9 mouse cellular contexts compared by ENCODE assay signal in genomic region chr16:33892539-33892938, GRCm38 (mm10).
A peak's percentile ranks its signal among the peaks of the same experiment; 100 is the strongest.
DNase-seq lines count a peak whose midpoint lies in the region; ATAC-seq and TF ChIP-seq lines count a peak whose summit lies in the region.
"Had no signal": no experiment of that assay in that cellular context is flagged by ENCODE, and none has a peak within 500 bp of the region (broad histone marks: within the 10 kb centered on the region; RNA-seq: fewer than 3 reads in every experiment).

No protein-coding gene starts in this region.

- no peaks in the 10 kb centered on the region for H3K36me3 ChIP-seq in liver, adult 2 months (ENCODE audit: control insufficient read depth, insufficient read depth, low read length)
- no peaks in the 10 kb centered on the region for H3K36me3 ChIP-seq in liver, embryonic 12.5 days
- no peaks in the 10 kb centered on the region for H3K36me3 ChIP-seq in heart, embryonic 10.5 days
- no peaks in the 10 kb centered on the region for H3K36me3 ChIP-seq in stomach, embryonic 14.5 days (ENCODE audit: control insufficient read depth, insufficient read depth, low read length)
- H3K36me3 ChIP-seq: neural tube, embryonic 13.5 days had no signal

- H3K79me2 ChIP-seq in liver, adult 2 months (ENCODE audit: control insufficient read depth, insufficient read depth, low read length) = peaks cover 8% of the 10 kb centered on the region; the same call in 1 of the 2 replicates

- H3K9me3 ChIP-seq in liver, embryonic 12.5 days (replicated peaks) = no peaks in the 10 kb centered on the region
- no peaks in the 10 kb centered on the region for H3K9me3 ChIP-seq in heart, embryonic 10.5 days
- no peaks in the 10 kb centered on the region for H3K9me3 ChIP-seq in stomach, embryonic 14.5 days (ENCODE audit: control insufficient read depth, low read depth, low read length)
- H3K9me3 ChIP-seq: neural tube, embryonic 13.5 days had no signal

- no peak overlapping the region for H3K4me2 ChIP-seq in liver, embryonic 12.5 days
- 0 out of 2 replicates have a peak overlapping the region, but pooled peaks have one; percentile 7 for H3K4me2 ChIP-seq in stomach, embryonic 14.5 days (replicated peaks; ENCODE audit: low read depth, low read length)

- WGBS in liver, adult 2 months = 7% methylated on average over 6 of the region's 6 CpGs
- 58% methylated on average over 6 of the region's 6 CpGs for WGBS in liver, embryonic 12.5 days (ENCODE audit: insufficient replicate concordance)
- 24% methylated on average over 6 of the region's 6 CpGs for WGBS in heart, embryonic 10.5 days
- WGBS in stomach, embryonic 14.5 days = 40% methylated on average over 6 of the region's 6 CpGs

- peak; percentile 76 for DNase-seq in liver, adult 2 months (ENCODE audit: extremely low read depth, low read depth, low spot score)
- no peak for DNase-seq in heart, embryonic 10.5 days (ENCODE audit: low spot score)
- DNase-seq in kidney, postnatal 10 days = peak; percentile 78
- DNase-seq in thymus, postnatal 4 days = no peak
- no peak for DNase-seq in right cerebral cortex, adult 18-20 months
- DNase-seq in testis, postnatal 10 days (ENCODE audit: low spot score) = no peak

- TF ChIP-seq POLR2A in liver, adult 2 months (IDR thresholded peaks at IDR 0.05; ENCODE audit: extremely low read depth, insufficient read depth, low read length) = no peak

- no peak for TF ChIP-seq CTCF in liver, adult 2 months (IDR thresholded peaks at IDR 0.05; ENCODE audit: low read depth, low read length)

- no peak overlapping the region for H3K9ac ChIP-seq in liver, adult 2 months (ENCODE audit: low read depth, low read length)
- H3K9ac ChIP-seq in liver, embryonic 12.5 days = no peak overlapping the region
- no peak overlapping the region for H3K9ac ChIP-seq in stomach, embryonic 14.5 days (replicated peaks; ENCODE audit: low read depth, low read length)
- H3K9ac ChIP-seq: neural tube, embryonic 13.5 days had no signal

- H3K27me3 ChIP-seq in liver, adult 2 months (ENCODE audit: control insufficient read depth, insufficient read depth, low read length) = no peaks in the 10 kb centered on the region
- no peaks in the 10 kb centered on the region for H3K27me3 ChIP-seq in liver, embryonic 12.5 days (replicated peaks)
- H3K27me3 ChIP-seq in heart, embryonic 10.5 days (ENCODE audit: insufficient read depth, poor library complexity, severe bottlenecking) = no peaks in the 10 kb centered on the region
- no peaks in the 10 kb centered on the region for H3K27me3 ChIP-seq in stomach, embryonic 14.5 days (ENCODE audit: control insufficient read depth, insufficient read depth, low read length)
- H3K27me3 ChIP-seq: neural tube, embryonic 13.5 days had no signal

- peak overlapping the region; percentile 45 for H3K27ac ChIP-seq in liver, adult 2 months (replicated peaks; ENCODE audit: insufficient read depth, low read depth, low read length)
- no peak overlapping the region for H3K27ac ChIP-seq in liver, embryonic 12.5 days
- H3K27ac ChIP-seq in heart, embryonic 10.5 days = peak overlapping the region; percentile 73; the same call in 1 of the 2 replicates
- H3K27ac ChIP-seq in stomach, embryonic 14.5 days (ENCODE audit: low read length) = peak overlapping the region; percentile 80; the same call in 1 of the 2 replicates

- no peak overlapping the region for H3K4me3 ChIP-seq in liver, adult 2 months (ENCODE audit: insufficient read depth, low read depth, low read length)
- H3K4me3 ChIP-seq in liver, embryonic 12.5 days = no peak overlapping the region
- H3K4me3 ChIP-seq in heart, embryonic 10.5 days = no peak overlapping the region
- H3K4me3 ChIP-seq in stomach, embryonic 14.5 days (ENCODE audit: low read depth, low read length) = no peak overlapping the region
- H3K4me3 ChIP-seq: neural tube, embryonic 13.5 days had no signal

- H3K4me1 ChIP-seq in liver, adult 2 months (ENCODE audit: control insufficient read depth, insufficient read depth, low read length) = peaks cover 33% of the 10 kb centered on the region
- H3K4me1 ChIP-seq in liver, embryonic 12.5 days = peaks cover 41% of the 10 kb centered on the region
- peaks cover 42% of the 10 kb centered on the region for H3K4me1 ChIP-seq in heart, embryonic 10.5 days
- peaks cover 44% of the 10 kb centered on the region for H3K4me1 ChIP-seq in stomach, embryonic 14.5 days (ENCODE audit: control insufficient read depth, insufficient read depth, low read length)

- ATAC-seq in liver, embryonic 12.5 days = no peak
- no peak for ATAC-seq in stomach, embryonic 14.5 days (ENCODE audit: insufficient number of reproducible peaks, insufficient read depth, low FRiP score, low read depth)

Comparison
In these comparisons a context has a peak if more than half of its experiments do, and no peak if none do; other contexts are left out.
1. DNase-seq: peak in liver, adult 2 months (single experiment) and kidney, postnatal 10 days (single experiment); none in heart, embryonic 10.5 days (single experiment), thymus, postnatal 4 days (single experiment), right cerebral cortex, adult 18-20 months (single experiment) and testis, postnatal 10 days (single experiment).